Mouse (Mus musculus) stomach, postnatal 0 days (tissue): Measurements from ENCODE around the gene Zbtb20. TPM values are rescaled to one million over a fixed set of nuclear protein-coding genes. Genes with fewer than 3 reads are reported as not detected.

Source experiments
- ATAC-seq: fragments of 200-750 bp; cut with Nextera tagmentation; 2 replicates; pipeline ENCODE4 v1.8.0; 2017; ENCODE audit not compliant: low FRiP score, low TSS enrichment
- DNase-seq: peaks from one replicate; pipeline ENCODE4 v3.0.0-alpha.2; 2016; ENCODE audit warnings: low spot score
- H3K27ac ChIP-seq: fragments of 300-500 bp; sonication (generic); replicated peaks from 2 replicates; pipeline ENCODE4 v1.5.1; 2014; ENCODE audit warnings: mild to moderate bottlenecking, control low read depth
- H3K27me3 ChIP-seq: fragments of 300-500 bp; sonication (generic); 2 replicates; pipeline ENCODE4 v1.6.1; 2014; ENCODE audit warnings: low read length; ENCODE audit not compliant: control insufficient read depth, insufficient read depth
- H3K36me3 ChIP-seq: fragments of 300-500 bp; sonication (generic); 2 replicates; pipeline ENCODE4 v1.6.1; 2014; ENCODE audit warnings: low read length, mixed read lengths; ENCODE audit not compliant: control insufficient read depth, insufficient read depth
- H3K4me1 ChIP-seq: fragments of 300-500 bp; sonication (generic); replicated peaks from 2 replicates; pipeline ENCODE4 v1.6.1; 2014; ENCODE audit warnings: antibody characterized with exemption; ENCODE audit not compliant: control insufficient read depth, insufficient read depth
- H3K4me2 ChIP-seq: fragments of 300-500 bp; sonication (generic); replicated peaks from 2 replicates; pipeline ENCODE4 v1.6.1; 2014; ENCODE audit warnings: low read depth, mild to moderate bottlenecking, control low read depth, moderate library complexity
- H3K4me3 ChIP-seq: fragments of 300-500 bp; sonication (generic); 2 replicates; pipeline ENCODE4 v1.5.1; 2014; ENCODE audit warnings: low read depth, low read length, control low read depth
- H3K9ac ChIP-seq: fragments of 300-500 bp; sonication (generic); 2 replicates; pipeline ENCODE4 v1.6.1; 2014; ENCODE audit warnings: mild to moderate bottlenecking, low read length, control low read depth, mixed read lengths
- H3K9me3 ChIP-seq: fragments of 300-500 bp; sonication (generic); 2 replicates; pipeline ENCODE4 v1.6.1; 2016; ENCODE audit warnings: low read length; ENCODE audit not compliant: control insufficient read depth
- CTCF ChIP-seq: IDR thresholded peaks from 2 replicates; pipeline ENCODE4 v1.5.1; 2016; ENCODE audit warnings: antibody characterized with exemption, low read depth, mild to moderate bottlenecking, moderate library complexity
- EP300 ChIP-seq: optimal IDR thresholded peaks from 2 replicates; pipeline ENCODE3; 2016; ENCODE audit warnings: antibody characterized with exemption
- WGBS: fragments of 180-500 bp; shearing (Covaris S2); extraction: QIAGEN DNeasy Blood & Tissue Kit; methylation state at CpG from one replicate; pipeline ENCODE4 v1.1.7; 2014; 5-methylcytosine and 5-hydroxymethylcytosine counted together
- polyA plus RNA-seq: library from polyadenylated mRNA; unstranded; fragments of >200 nt; fragmentation: Nextera tagmentation; extraction: Ambion mirVana; gene quantifications from 2 replicates; pipeline ENCODE4 v1.2.1, GENCODE M21; 2015

Gene Zbtb20
- polyA plus RNA-seq, 1 experiment from 2014 or later, result 15.7 TPM

GRCm38 (mm10) chr16:43597375-43598060, 721.8 kb downstream of the Zbtb20 start:
- no peaks in the 10 kb centered on the region for H3K9me3 ChIP-seq
- no peak for ATAC-seq
- no peaks in the 10 kb centered on the region for H3K4me1 ChIP-seq
- DNase-seq, result no peak
- TF ChIP-seq CTCF, result no peak
- no peak for TF ChIP-seq EP300
- no peaks in the 10 kb centered on the region for H3K27me3 ChIP-seq
- 67% methylated on average over 7 of the region's 7 CpGs for WGBS
- H3K36me3 ChIP-seq, result no peaks in the 10 kb centered on the region
- no peak overlapping the region for H3K4me2 ChIP-seq
- no peak overlapping the region for H3K27ac ChIP-seq
- no peak overlapping the region for H3K9ac ChIP-seq
- no peak overlapping the region for H3K4me3 ChIP-seq

DNA sequence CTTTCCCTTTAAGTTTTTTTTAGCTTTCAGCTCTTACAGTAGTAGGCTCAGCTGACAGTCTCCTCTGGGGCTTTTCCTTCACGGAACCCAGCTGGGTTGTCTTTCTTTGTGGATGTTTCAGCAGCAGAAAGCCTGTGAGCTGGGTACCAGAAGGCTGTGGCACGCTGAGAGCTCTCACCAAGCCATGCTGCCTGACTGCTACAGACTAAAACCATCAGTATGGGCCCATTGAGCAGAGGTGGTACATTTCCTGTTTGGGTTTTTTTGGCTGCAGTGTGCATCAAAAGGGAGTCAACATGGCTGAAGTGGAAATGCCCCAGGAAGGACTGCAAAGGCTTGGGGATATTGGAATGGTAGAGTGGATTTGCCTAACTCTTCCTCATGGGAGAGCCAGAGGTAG, 724.0 kb downstream of the Zbtb20 start:
- no peak overlapping the region for H3K9ac ChIP-seq
- WGBS, result 83% methylated on average over 2 of the region's 2 CpGs
- H3K27me3 ChIP-seq, result no peaks in the 10 kb centered on the region
- no peak for ATAC-seq
- H3K27ac ChIP-seq, result no peak overlapping the region
- TF ChIP-seq CTCF (no peak), EP300 (no peak)
- H3K9me3 ChIP-seq, result no peaks in the 10 kb centered on the region
- H3K36me3 ChIP-seq, result no peaks in the 10 kb centered on the region
- no peak overlapping the region for H3K4me3 ChIP-seq
- DNase-seq, result no peak
- no peak overlapping the region for H3K4me2 ChIP-seq
- no peaks in the 10 kb centered on the region for H3K4me1 ChIP-seq

GRCm38 (mm10) chr16:43602573-43602972, 726.9 kb downstream of the Zbtb20 start:
- 65% methylated on average over 4 of the region's 4 CpGs for WGBS
- ATAC-seq, result no peak

DNA sequence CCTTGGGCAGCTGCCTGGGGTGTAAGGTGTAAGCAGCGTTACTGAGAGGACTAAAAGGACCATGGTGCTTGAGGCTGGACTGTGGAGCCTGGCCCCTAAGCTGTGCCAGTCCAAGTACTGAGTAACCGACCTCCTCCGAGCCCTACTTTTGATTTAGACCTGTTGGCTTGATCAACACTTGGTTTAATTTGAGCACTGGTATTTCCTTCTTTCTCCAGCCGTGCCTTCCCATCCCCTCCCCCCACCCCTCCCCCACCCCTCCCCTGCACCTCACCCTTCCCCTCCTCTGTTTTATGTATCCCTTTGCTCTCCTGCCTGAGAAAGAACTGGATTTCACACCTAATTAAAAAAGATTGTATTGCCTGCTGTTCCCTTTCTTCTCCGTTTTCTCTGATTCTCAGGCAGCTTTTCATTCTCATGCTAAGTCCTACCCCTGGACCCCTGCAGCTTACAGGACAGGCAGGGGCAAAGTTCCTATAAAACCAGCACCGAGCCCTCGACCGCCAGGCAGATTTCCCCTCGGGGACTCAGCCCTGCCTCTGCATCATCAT, 728.0 kb downstream of the Zbtb20 start:
- no peak for TF ChIP-seq CTCF
- no peak for TF ChIP-seq EP300
- no peak overlapping the region for H3K4me2 ChIP-seq
- WGBS, result 48% methylated on average over 9 of the region's 9 CpGs

More at GRCm38 (mm10) chr16:43602573-43602972, 726.9 kb downstream of the Zbtb20 start:
- no peak overlapping the region for H3K4me2 ChIP-seq
- no peaks in the 10 kb centered on the region for H3K36me3 ChIP-seq
- H3K27ac ChIP-seq, result no peak overlapping the region
- no peaks in the 10 kb centered on the region for H3K9me3 ChIP-seq
- H3K4me1 ChIP-seq, result no peaks in the 10 kb centered on the region
- no peak overlapping the region for H3K4me3 ChIP-seq
- H3K9ac ChIP-seq, result no peak overlapping the region
- no peak for DNase-seq
- H3K27me3 ChIP-seq, result no peaks in the 10 kb centered on the region
- no peak for TF ChIP-seq EP300
- TF ChIP-seq CTCF, result no peak

GRCm38 (mm10) chr16:43604399-43605013, 728.8 kb downstream of the Zbtb20 start:
- ATAC-seq, result no peak
- WGBS, result 48% methylated on average over 4 of the region's 4 CpGs
- H3K9me3 ChIP-seq, result no peaks in the 10 kb centered on the region
- no peak overlapping the region for H3K27ac ChIP-seq
- DNase-seq, result no peak
- H3K4me1 ChIP-seq, result no peaks in the 10 kb centered on the region
- H3K27me3 ChIP-seq, result no peaks in the 10 kb centered on the region
- H3K36me3 ChIP-seq, result no peaks in the 10 kb centered on the region
- TF ChIP-seq CTCF, result no peak
- TF ChIP-seq EP300, result no peak
- no peak overlapping the region for H3K4me2 ChIP-seq
- H3K4me3 ChIP-seq, result no peak overlapping the region
- no peak overlapping the region for H3K9ac ChIP-seq

More for the DNA sequence above, 728.0 kb downstream of the Zbtb20 start:
- Histone ChIP-seq H3K27ac (no peak overlapping the region), H3K9ac (no peak overlapping the region), H3K9me3 (no peaks in the 10 kb centered on the region), H3K36me3 (no peaks in the 10 kb centered on the region), H3K4me3 (no peak overlapping the region), H3K4me1 (no peaks in the 10 kb centered on the region), H3K27me3 (no peaks in the 10 kb centered on the region)
- ATAC-seq (no peak), DNase-seq (no peak)

- Histone ChIP-seq H3K36me3 (no peaks in the 10 kb centered on the region; the same call in 1 of the 2 replicates), H3K4me3 (no peak overlapping the region), H3K4me2 (no peak overlapping the region), H3K27me3 (no peaks in the 10 kb centered on the region), H3K9me3 (no peaks in the 10 kb centered on the region), H3K9ac (no peak overlapping the region), H3K4me1 (no peaks in the 10 kb centered on the region), H3K27ac (no peak overlapping the region)
- TF ChIP-seq CTCF, result no peak
- TF ChIP-seq EP300, result no peak
- ATAC-seq (no peak), DNase-seq (no peak)
These were observed 731.4 kb downstream of the Zbtb20 start for GRCm38 (mm10) chr16:43607086-43607485.
